ENCODE assay signal across 7 mouse cellular contexts in the genomic region with DNA sequence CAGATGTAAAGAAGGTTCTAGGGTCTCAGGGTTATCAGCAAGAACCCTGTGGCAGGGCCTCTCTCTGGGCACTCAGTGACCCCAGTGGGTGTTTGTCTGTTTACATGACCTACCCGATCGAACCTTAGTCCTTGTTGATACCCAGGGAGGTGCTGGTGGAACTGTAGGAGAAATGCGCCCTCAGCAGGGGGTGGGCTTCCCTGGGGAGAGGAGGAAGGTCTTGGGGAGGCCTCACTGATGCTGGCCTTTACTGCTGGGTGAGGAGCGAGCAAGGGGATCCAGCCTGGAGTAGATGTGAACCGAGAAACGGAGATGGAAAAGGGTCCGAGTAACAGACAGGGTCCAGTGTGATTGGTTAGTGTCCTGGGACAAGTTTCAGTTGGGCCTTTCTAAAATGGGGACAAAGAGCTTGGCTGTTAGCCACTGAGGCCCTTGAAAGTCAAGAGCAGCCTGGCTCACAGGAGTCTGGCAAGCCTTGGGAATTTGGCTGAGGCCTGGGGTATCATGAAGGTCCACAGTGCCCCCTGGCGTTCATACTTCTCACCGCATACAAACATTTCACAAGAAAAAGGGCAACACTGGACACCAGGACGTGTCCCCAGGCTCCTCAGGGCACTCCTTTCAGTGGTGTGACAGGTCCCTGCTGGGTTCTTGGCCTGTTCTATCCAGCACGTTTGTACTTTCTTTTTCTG. TPM values are rescaled to one million over a fixed set of nuclear protein-coding genes. Genes with fewer than 3 reads are reported as not detected.
A peak's percentile ranks its signal among the peaks of the same experiment; 100 is the strongest.
DNase-seq lines count a peak whose midpoint lies in the region; ATAC-seq lines count a peak whose summit lies in the region.

No protein-coding gene starts in this region.

- no peaks in the 10 kb centered on the region for H3K9me3 ChIP-seq in embryonic facial prominence, embryonic 14.5 days (ENCODE audit: control insufficient read depth, low read length)
- no peaks in the 10 kb centered on the region for H3K9me3 ChIP-seq in limb, embryonic 12.5 days
- no peaks in the 10 kb centered on the region for H3K9me3 ChIP-seq in midbrain, embryonic 15.5 days

- peaks cover 19% of the 10 kb centered on the region; the same call in 1 of the 2 replicates for H3K36me3 ChIP-seq in embryonic facial prominence, embryonic 14.5 days (ENCODE audit: control insufficient read depth, insufficient read depth, low read length)
- peaks cover 21% of the 10 kb centered on the region for H3K36me3 ChIP-seq in limb, embryonic 12.5 days
- peaks cover 13% of the 10 kb centered on the region; the same call in 1 of the 2 replicates for H3K36me3 ChIP-seq in midbrain, embryonic 15.5 days (replicated peaks)

- 50% methylated on average over 11 of the region's 11 CpGs for WGBS in embryonic facial prominence, embryonic 14.5 days
- 50% methylated on average over 11 of the region's 11 CpGs for WGBS in limb, embryonic 12.5 days
- 42% methylated on average over 11 of the region's 11 CpGs for WGBS in midbrain, embryonic 15.5 days

- peak; percentile 60; the same call in 1 of the 2 replicates for ATAC-seq in embryonic facial prominence, embryonic 14.5 days (ENCODE audit: low read depth)
- peak; percentile 59; the same call in 1 of the 2 replicates for ATAC-seq in limb, embryonic 12.5 days (ENCODE audit: insufficient number of reproducible peaks, insufficient read depth, low FRiP score, low TSS enrichment, low read depth)
- peak; percentile 45 for ATAC-seq in midbrain, embryonic 15.5 days (replicated peaks)

- H3K4me3 ChIP-seq in embryonic facial prominence, embryonic 14.5 days (ENCODE audit: low read depth, low read length): no peak overlapping the region
- H3K4me3 ChIP-seq in limb, embryonic 12.5 days (replicated peaks): no peak overlapping the region
- no peak overlapping the region for H3K4me3 ChIP-seq in midbrain, embryonic 15.5 days

- H3K27ac ChIP-seq in embryonic facial prominence, embryonic 14.5 days (replicated peaks; ENCODE audit: low read depth, low read length): no peak overlapping the region
- H3K27ac ChIP-seq in limb, embryonic 12.5 days: no peak overlapping the region
- H3K27ac ChIP-seq in midbrain, embryonic 15.5 days: peak overlapping the region; percentile 56

- H3K4me2 ChIP-seq in embryonic facial prominence, embryonic 14.5 days (ENCODE audit: low read depth, low read length): no peak overlapping the region
- no peak overlapping the region for H3K4me2 ChIP-seq in limb, embryonic 12.5 days
- H3K4me2 ChIP-seq in midbrain, embryonic 15.5 days: no peak overlapping the region

- H3K4me1 ChIP-seq in embryonic facial prominence, embryonic 14.5 days (ENCODE audit: control insufficient read depth, insufficient read depth, low read length): no peaks in the 10 kb centered on the region
- H3K4me1 ChIP-seq in limb, embryonic 12.5 days (replicated peaks): peaks cover 7% of the 10 kb centered on the region; the same call in 1 of the 2 replicates
- peaks cover 2% of the 10 kb centered on the region; the same call in 1 of the 2 replicates for H3K4me1 ChIP-seq in midbrain, embryonic 15.5 days

- H3K9ac ChIP-seq in embryonic facial prominence, embryonic 14.5 days (ENCODE audit: low read depth, low read length): peak overlapping the region; percentile 30; the same call in 1 of the 2 replicates
- H3K9ac ChIP-seq in limb, embryonic 12.5 days (replicated peaks): no peak overlapping the region
- H3K9ac ChIP-seq in midbrain, embryonic 15.5 days: no peak overlapping the region

- no peaks in the 10 kb centered on the region for H3K27me3 ChIP-seq in embryonic facial prominence, embryonic 14.5 days (replicated peaks; ENCODE audit: control insufficient read depth, insufficient read depth, low read length)
- no peaks in the 10 kb centered on the region for H3K27me3 ChIP-seq in limb, embryonic 12.5 days
- H3K27me3 ChIP-seq in midbrain, embryonic 15.5 days (replicated peaks): no peaks in the 10 kb centered on the region

- DNase-seq in adrenal gland, postnatal 36 days: peak; percentile 91
- DNase-seq in embryonic facial prominence, embryonic 14.5 days (ENCODE audit: low spot score): peak; percentile 94
- peak; percentile 90 for DNase-seq in heart, adult 8-10 months (ENCODE audit: low spot score)
- peak; percentile 80 to 92 for DNase-seq in kidney, adult 8-10 months
- peak; percentile 35 to 71 for DNase-seq in spleen, adult 18-20 months

RNA-seq across cellular contexts. Expression of gene Xrcc6, which starts 1.9 kb away (rescaled TPM):
- 10 to 100 TPM; 55.2 to 81.1 TPM for total RNA-seq in adrenal gland, postnatal 36 days (2021)
- 68.4 and 68.8 TPM in 2 replicates for polyA plus RNA-seq in embryonic facial prominence, embryonic 14.5 days (2014; fragmentation: Nextera tagmentation; extraction: Ambion mirVana)
- total RNA-seq in heart, adult 8-10 months (2022): 10 to 100 TPM; 20.9 to 28.1 (median 26.8) TPM
- 91.2 and 91.6 TPM in 2 replicates for polyA plus RNA-seq in limb, embryonic 12.5 days (2016; fragmentation: Nextera tagmentation; extraction: Ambion mirVana)
- 43.1 and 46.7 TPM in 2 replicates for polyA plus RNA-seq in midbrain, embryonic 15.5 days (2015; fragmentation: Nextera tagmentation; extraction: Ambion mirVana)

RNA-seq across cellular contexts. Expression of gene 1700029P11Rik, which starts 9.2 kb away (rescaled TPM):
- total RNA-seq in adrenal gland, postnatal 36 days (2021): not detected
- not detected in 2 replicates for polyA plus RNA-seq in embryonic facial prominence, embryonic 14.5 days (2014; fragmentation: Nextera tagmentation; extraction: Ambion mirVana)
- not detected for total RNA-seq in heart, adult 8-10 months (2022)
- polyA plus RNA-seq in limb, embryonic 12.5 days (2016; fragmentation: Nextera tagmentation; extraction: Ambion mirVana): not detected in 2 replicates
- polyA plus RNA-seq in midbrain, embryonic 15.5 days (2015; fragmentation: Nextera tagmentation; extraction: Ambion mirVana): not detected in 2 replicates

RNA-seq across cellular contexts. Expression of gene Pmm1, which starts 28.8 kb away (rescaled TPM):
- total RNA-seq in adrenal gland, postnatal 36 days (2021): 10 to 100 TPM; 51.1 to 90.8 TPM
- 43.0 and 43.5 TPM in 2 replicates for polyA plus RNA-seq in embryonic facial prominence, embryonic 14.5 days (2014; fragmentation: Nextera tagmentation; extraction: Ambion mirVana)
- 10 to 100 TPM; 25.4 to 39.1 (median 28.2) TPM for total RNA-seq in heart, adult 8-10 months (2022)
- polyA plus RNA-seq in limb, embryonic 12.5 days (2016; fragmentation: Nextera tagmentation; extraction: Ambion mirVana): 16.7 and 17.1 TPM in 2 replicates
- 84.3 and 89.9 TPM in 2 replicates for polyA plus RNA-seq in midbrain, embryonic 15.5 days (2015; fragmentation: Nextera tagmentation; extraction: Ambion mirVana)

RNA-seq across cellular contexts. Expression of gene Desi1, which starts 44.1 kb away (rescaled TPM):
- 100 to 1,000 TPM in 1 of 2 experiments, 10 to 100 TPM in 1; 54.2 to 105 TPM for total RNA-seq in adrenal gland, postnatal 36 days (2021)
- polyA plus RNA-seq in embryonic facial prominence, embryonic 14.5 days (2014; fragmentation: Nextera tagmentation; extraction: Ambion mirVana): 27.2 and 27.7 TPM in 2 replicates
- 10 to 100 TPM; 19.5 to 33.9 (median 28.2) TPM for total RNA-seq in heart, adult 8-10 months (2022)
- 30.4 TPM in 2 replicates for polyA plus RNA-seq in limb, embryonic 12.5 days (2016; fragmentation: Nextera tagmentation; extraction: Ambion mirVana)
- polyA plus RNA-seq in midbrain, embryonic 15.5 days (2015; fragmentation: Nextera tagmentation; extraction: Ambion mirVana): 50.6 and 50.9 TPM in 2 replicates

RNA-seq across cellular contexts. Expression of gene Csdc2, which starts 53.0 kb away (rescaled TPM):
- 10 to 100 TPM; 12.4 to 16.0 TPM for total RNA-seq in adrenal gland, postnatal 36 days (2021)
- polyA plus RNA-seq in embryonic facial prominence, embryonic 14.5 days (2014; fragmentation: Nextera tagmentation; extraction: Ambion mirVana): 20.2 and 20.9 TPM in 2 replicates
- total RNA-seq in heart, adult 8-10 months (2022): 100 to 1,000 TPM in 1 of 4 experiments, 10 to 100 TPM in 3; 64.7 to 103 (median 72.9) TPM
- polyA plus RNA-seq in limb, embryonic 12.5 days (2016; fragmentation: Nextera tagmentation; extraction: Ambion mirVana): 7.9 and 9.6 TPM in 2 replicates
- 248 and 250 TPM in 2 replicates for polyA plus RNA-seq in midbrain, embryonic 15.5 days (2015; fragmentation: Nextera tagmentation; extraction: Ambion mirVana)
